Mouse (Mus musculus): ENCODE results near the gene Abcg1. TPM values are rescaled to one million over a fixed set of nuclear protein-coding genes. Genes with fewer than 3 reads are reported as not detected.

Gene Abcg1
- 12.0 and 12.7 TPM in 2 replicates for polyA plus RNA-seq (2012; rRNA removed)

GRCm38 (mm10) chr17:31057151-31057890 is at the start of gene Abcg1:
Gene Abcg1 (plus strand): TSS chr17:31057675.
- no peak for DNase-seq (ENCODE audit: low read depth)

GRCm38 (mm10) chr17:31008416-31008815 is 49.1 kb upstream of the Abcg1 start:
- DNase-seq (ENCODE audit: low read depth), result no peak

GRCm38 (mm10) chr17:31011551-31012394 is 45.7 kb upstream of the Abcg1 start:
- no peak for DNase-seq (ENCODE audit: low read depth)

- no peak for DNase-seq (ENCODE audit: low read depth)
Measured at GRCm38 (mm10) chr17:31018267-31018666, 39.2 kb upstream of the Abcg1 start.

- DNase-seq (ENCODE audit: low read depth), result no peak
Measured at GRCm38 (mm10) chr17:31019505-31019904, 38.0 kb upstream of the Abcg1 start.

- DNase-seq (ENCODE audit: low read depth), result no peak
Measured at GRCm38 (mm10) chr17:31020078-31020477, 37.4 kb upstream of the Abcg1 start.

- no peak for DNase-seq (ENCODE audit: low read depth)
Measured at GRCm38 (mm10) chr17:31021276-31021675, 36.2 kb upstream of the Abcg1 start.

GRCm38 (mm10) chr17:31024125-31024781 is 33.2 kb upstream of the Abcg1 start:
- no peak for DNase-seq (ENCODE audit: low read depth)

GRCm38 (mm10) chr17:31024782-31025125 is 32.7 kb upstream of the Abcg1 start:
- DNase-seq (ENCODE audit: low read depth), result no peak

GRCm38 (mm10) chr17:31026986-31027385 is 30.5 kb upstream of the Abcg1 start:
- DNase-seq (ENCODE audit: low read depth), result no peak

- DNase-seq (ENCODE audit: low read depth), result no peak
Measured at GRCm38 (mm10) chr17:31027723-31028122, 29.8 kb upstream of the Abcg1 start.

GRCm38 (mm10) chr17:31028821-31029370 is 28.6 kb upstream of the Abcg1 start:
- no peak for DNase-seq (ENCODE audit: low read depth)

GRCm38 (mm10) chr17:31029407-31029806 is 28.1 kb upstream of the Abcg1 start:
- no peak for DNase-seq (ENCODE audit: low read depth)

GRCm38 (mm10) chr17:31032341-31032740 is 25.1 kb upstream of the Abcg1 start:
- no peak for DNase-seq (ENCODE audit: low read depth)

- DNase-seq (ENCODE audit: low read depth), result no peak
Measured at GRCm38 (mm10) chr17:31033251-31033650, 24.2 kb upstream of the Abcg1 start.

- no peak for DNase-seq (ENCODE audit: low read depth)
Measured at GRCm38 (mm10) chr17:31034165-31034564, 23.3 kb upstream of the Abcg1 start.

GRCm38 (mm10) chr17:31034674-31035356 is 22.7 kb upstream of the Abcg1 start:
- DNase-seq (ENCODE audit: low read depth), result peak; percentile 82

- DNase-seq (ENCODE audit: low read depth), result no peak
Measured at GRCm38 (mm10) chr17:31036168-31036876, 21.2 kb upstream of the Abcg1 start.

GRCm38 (mm10) chr17:31037331-31037730 is 20.1 kb upstream of the Abcg1 start:
- no peak for DNase-seq (ENCODE audit: low read depth)

- no peak for DNase-seq (ENCODE audit: low read depth)
Measured at GRCm38 (mm10) chr17:31038381-31038780, 19.1 kb upstream of the Abcg1 start.

- no peak for DNase-seq (ENCODE audit: low read depth)
Measured at GRCm38 (mm10) chr17:31039626-31040025, 17.8 kb upstream of the Abcg1 start.

All from gonadal fat pad, adult 2 months (tissue).